Mouse (Mus musculus): ENCODE measurements around the gene Zfr. TPM values are rescaled to one million over a fixed set of nuclear protein-coding genes. Genes with fewer than 3 reads are reported as not detected.

The Zfr gene
- polyA plus RNA-seq, 1 experiment = 35.9 TPM

DNA sequence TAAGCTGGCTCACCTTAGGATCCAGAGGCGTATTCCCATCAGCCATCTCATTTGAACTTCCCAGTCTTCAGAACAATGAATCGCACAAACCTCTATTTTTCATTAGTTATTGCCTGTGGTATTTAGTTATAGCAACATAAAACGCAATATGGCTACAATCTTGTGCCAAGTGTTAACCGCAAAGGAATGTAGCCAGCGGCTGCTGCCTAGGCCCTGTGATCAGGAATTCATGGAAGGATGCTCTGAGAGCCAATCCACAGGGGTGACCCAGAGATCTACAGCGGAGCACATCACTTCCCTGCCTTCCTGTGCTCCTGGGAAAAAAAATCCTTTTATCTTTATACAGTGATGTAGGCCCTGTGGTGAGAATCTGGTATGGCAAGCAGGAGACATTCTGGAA is 43.2 kb upstream of the Zfr start:
- no peak overlapping the region for H3K4me3 ChIP-seq
- no peak overlapping the region for H3K4me2 ChIP-seq (ENCODE audit: low read depth)
- H3K36me3 ChIP-seq (ENCODE audit: control insufficient read depth, insufficient read depth) = no peaks in the 10 kb centered on the region
- H3K79me2 ChIP-seq (ENCODE audit: control insufficient read depth, insufficient read depth) = no peaks in the 10 kb centered on the region
- H3K27me3 ChIP-seq (ENCODE audit: control insufficient read depth, insufficient read depth, insufficient read length) = peaks cover 7% of the 10 kb centered on the region
- H3ac ChIP-seq (ENCODE audit: control insufficient read depth, insufficient read length) = no peak overlapping the region
- no peak for TF ChIP-seq POLR2AphosphoS2 (IDR thresholded peaks at IDR 0.05; ENCODE audit: insufficient read length, low read depth)
- TF ChIP-seq SRF (IDR thresholded peaks at IDR 0.05; ENCODE audit: control insufficient read depth, insufficient read length, low read depth) = no peak
- no peak for TF ChIP-seq MYOD1 (IDR thresholded peaks at IDR 0.05; ENCODE audit: control insufficient read depth in 1 of 3, insufficient read length in 2 of 3, low read depth in 2 of 3)
- TF ChIP-seq POLR2A (IDR thresholded peaks at IDR 0.05; ENCODE audit: insufficient read length, low read depth) = no peak
- TF ChIP-seq E2F4 (IDR thresholded peaks at IDR 0.05; ENCODE audit: insufficient read depth) = no peak
- no peak for TF ChIP-seq TCF3 (IDR thresholded peaks at IDR 0.05; ENCODE audit: insufficient read length, low read depth)
- TF ChIP-seq CEBPB (IDR thresholded peaks at IDR 0.05; ENCODE audit: insufficient read depth, poor library complexity, severe bottlenecking) = no peak
- TF ChIP-seq USF1 (IDR thresholded peaks at IDR 0.05; ENCODE audit: low read depth) = no peak
- no peak for TF ChIP-seq MAX (IDR thresholded peaks at IDR 0.05; ENCODE audit: low read depth)
- no peak for TF ChIP-seq REST (IDR thresholded peaks at IDR 0.05; ENCODE audit: insufficient read depth, insufficient read length)
- no peak for TF ChIP-seq MYOG (IDR thresholded peaks at IDR 0.05; ENCODE audit: control insufficient read depth in 1 of 3, insufficient read depth in 1 of 3, insufficient read length in 2 of 3, low read depth in 2 of 3)
- no peak for TF ChIP-seq TCF12 (IDR thresholded peaks at IDR 0.05; ENCODE audit: insufficient read depth, poor library complexity, severe bottlenecking)

GRCm38 (mm10) chr15:12082344-12082743 is 35.3 kb upstream of the Zfr start:
- Histone ChIP-seq H3K4me2 (ENCODE audit: low read depth) (no peak overlapping the region), H3K79me2 (ENCODE audit: control insufficient read depth, insufficient read depth) (no peaks in the 10 kb centered on the region), H3ac (ENCODE audit: control insufficient read depth, insufficient read length) (no peak overlapping the region), H3K36me3 (ENCODE audit: control insufficient read depth, insufficient read depth) (no peaks in the 10 kb centered on the region), H3K4me3 (no peak overlapping the region), H3K27me3 (ENCODE audit: control insufficient read depth, insufficient read depth, insufficient read length) (peaks cover 36% of the 10 kb centered on the region)
- no peak for TF ChIP-seq POLR2A (IDR thresholded peaks at IDR 0.05; ENCODE audit: insufficient read length, low read depth)
- no peak for TF ChIP-seq POLR2AphosphoS2 (IDR thresholded peaks at IDR 0.05; ENCODE audit: insufficient read length, low read depth)
- TF ChIP-seq MAX (IDR thresholded peaks at IDR 0.05; ENCODE audit: low read depth) = no peak
- no peak for TF ChIP-seq MYOG (IDR thresholded peaks at IDR 0.05; ENCODE audit: control insufficient read depth in 1 of 3, insufficient read depth in 1 of 3, insufficient read length in 2 of 3, low read depth in 2 of 3)
- no peak for TF ChIP-seq MYOD1 (IDR thresholded peaks at IDR 0.05; ENCODE audit: control insufficient read depth in 1 of 3, insufficient read length in 2 of 3, low read depth in 2 of 3)
- TF ChIP-seq USF1 (IDR thresholded peaks at IDR 0.05; ENCODE audit: low read depth) = no peak
- TF ChIP-seq SRF (IDR thresholded peaks at IDR 0.05; ENCODE audit: control insufficient read depth, insufficient read length, low read depth) = no peak
- no peak for TF ChIP-seq E2F4 (IDR thresholded peaks at IDR 0.05; ENCODE audit: insufficient read depth)
- no peak for TF ChIP-seq REST (IDR thresholded peaks at IDR 0.05; ENCODE audit: insufficient read depth, insufficient read length)
- no peak for TF ChIP-seq CEBPB (IDR thresholded peaks at IDR 0.05; ENCODE audit: insufficient read depth, poor library complexity, severe bottlenecking)
- TF ChIP-seq TCF12 (IDR thresholded peaks at IDR 0.05; ENCODE audit: insufficient read depth, poor library complexity, severe bottlenecking) = no peak
- TF ChIP-seq TCF3 (IDR thresholded peaks at IDR 0.05; ENCODE audit: insufficient read length, low read depth) = no peak

- Histone ChIP-seq H3ac (ENCODE audit: control insufficient read depth, insufficient read length) (no peak overlapping the region), H3K27me3 (ENCODE audit: control insufficient read depth, insufficient read depth, insufficient read length) (peaks cover 31% of the 10 kb centered on the region), H3K36me3 (ENCODE audit: control insufficient read depth, insufficient read depth) (no peaks in the 10 kb centered on the region), H3K4me2 (ENCODE audit: low read depth) (peak overlapping the region; percentile 36), H3K79me2 (ENCODE audit: control insufficient read depth, insufficient read depth) (no peaks in the 10 kb centered on the region), H3K4me3 (no peak overlapping the region)
- TF ChIP-seq TCF3 (IDR thresholded peaks at IDR 0.05; ENCODE audit: insufficient read length, low read depth) = no peak
- TF ChIP-seq USF1 (IDR thresholded peaks at IDR 0.05; ENCODE audit: low read depth) = peak; percentile 66
Observed at GRCm38 (mm10) chr15:12084164-12084563, 33.5 kb upstream of the Zfr start.

GRCm38 (mm10) chr15:12084859-12085258 is 32.8 kb upstream of the Zfr start:
- H3ac ChIP-seq (ENCODE audit: control insufficient read depth, insufficient read length) = no peak overlapping the region
- H3K36me3 ChIP-seq (ENCODE audit: control insufficient read depth, insufficient read depth) = no peaks in the 10 kb centered on the region
- H3K27me3 ChIP-seq (ENCODE audit: control insufficient read depth, insufficient read depth, insufficient read length) = peaks cover 25% of the 10 kb centered on the region
- no peak overlapping the region for H3K4me2 ChIP-seq (ENCODE audit: low read depth)
- no peak overlapping the region for H3K4me3 ChIP-seq
- H3K79me2 ChIP-seq (ENCODE audit: control insufficient read depth, insufficient read depth) = no peaks in the 10 kb centered on the region
- no peak for TF ChIP-seq MAX (IDR thresholded peaks at IDR 0.05; ENCODE audit: low read depth)
- TF ChIP-seq TCF12 (IDR thresholded peaks at IDR 0.05; ENCODE audit: insufficient read depth, poor library complexity, severe bottlenecking) = no peak
- no peak for TF ChIP-seq POLR2AphosphoS2 (IDR thresholded peaks at IDR 0.05; ENCODE audit: insufficient read length, low read depth)
- TF ChIP-seq REST (IDR thresholded peaks at IDR 0.05; ENCODE audit: insufficient read depth, insufficient read length) = no peak
- no peak for TF ChIP-seq SRF (IDR thresholded peaks at IDR 0.05; ENCODE audit: control insufficient read depth, insufficient read length, low read depth)
- TF ChIP-seq CEBPB (IDR thresholded peaks at IDR 0.05; ENCODE audit: insufficient read depth, poor library complexity, severe bottlenecking) = no peak
- TF ChIP-seq TCF3 (IDR thresholded peaks at IDR 0.05; ENCODE audit: insufficient read length, low read depth) = no peak
- TF ChIP-seq E2F4 (IDR thresholded peaks at IDR 0.05; ENCODE audit: insufficient read depth) = no peak
- no peak for TF ChIP-seq MYOG (IDR thresholded peaks at IDR 0.05; ENCODE audit: control insufficient read depth in 1 of 3, insufficient read depth in 1 of 3, insufficient read length in 2 of 3, low read depth in 2 of 3)

- Histone ChIP-seq H3ac (ENCODE audit: control insufficient read depth, insufficient read length) (no peak overlapping the region), H3K36me3 (ENCODE audit: control insufficient read depth, insufficient read depth) (no peaks in the 10 kb centered on the region), H3K4me3 (no peak overlapping the region), H3K27me3 (ENCODE audit: control insufficient read depth, insufficient read depth, insufficient read length) (no peaks in the 10 kb centered on the region), H3K79me2 (ENCODE audit: control insufficient read depth, insufficient read depth) (no peaks in the 10 kb centered on the region), H3K4me2 (ENCODE audit: low read depth) (peak overlapping the region; percentile 8)
- TF ChIP-seq MAX (IDR thresholded peaks at IDR 0.05; ENCODE audit: low read depth) (no peak), MYOD1 (IDR thresholded peaks at IDR 0.05; ENCODE audit: control insufficient read depth in 1 of 3, insufficient read length in 2 of 3, low read depth in 2 of 3) (no peak), TCF3 (IDR thresholded peaks at IDR 0.05; ENCODE audit: insufficient read length, low read depth) (no peak), POLR2AphosphoS2 (IDR thresholded peaks at IDR 0.05; ENCODE audit: insufficient read length, low read depth) (no peak), TCF12 (IDR thresholded peaks at IDR 0.05; ENCODE audit: insufficient read depth, poor library complexity, severe bottlenecking) (no peak), SRF (IDR thresholded peaks at IDR 0.05; ENCODE audit: control insufficient read depth, insufficient read length, low read depth) (no peak), POLR2A (IDR thresholded peaks at IDR 0.05; ENCODE audit: insufficient read length, low read depth) (no peak), REST (IDR thresholded peaks at IDR 0.05; ENCODE audit: insufficient read depth, insufficient read length) (no peak), MYOG (IDR thresholded peaks at IDR 0.05; ENCODE audit: control insufficient read depth in 1 of 3, insufficient read depth in 1 of 3, insufficient read length in 2 of 3, low read depth in 2 of 3) (no peak), CEBPB (IDR thresholded peaks at IDR 0.05; ENCODE audit: insufficient read depth, poor library complexity, severe bottlenecking) (no peak), E2F4 (IDR thresholded peaks at IDR 0.05; ENCODE audit: insufficient read depth) (no peak), USF1 (IDR thresholded peaks at IDR 0.05; ENCODE audit: low read depth) (no peak)
Observed at GRCm38 (mm10) chr15:12087634-12088033, 30.0 kb upstream of the Zfr start.
